Mouse (Mus musculus): ENCODE data around the gene Tagln3.

The Tagln3 gene

DNA sequence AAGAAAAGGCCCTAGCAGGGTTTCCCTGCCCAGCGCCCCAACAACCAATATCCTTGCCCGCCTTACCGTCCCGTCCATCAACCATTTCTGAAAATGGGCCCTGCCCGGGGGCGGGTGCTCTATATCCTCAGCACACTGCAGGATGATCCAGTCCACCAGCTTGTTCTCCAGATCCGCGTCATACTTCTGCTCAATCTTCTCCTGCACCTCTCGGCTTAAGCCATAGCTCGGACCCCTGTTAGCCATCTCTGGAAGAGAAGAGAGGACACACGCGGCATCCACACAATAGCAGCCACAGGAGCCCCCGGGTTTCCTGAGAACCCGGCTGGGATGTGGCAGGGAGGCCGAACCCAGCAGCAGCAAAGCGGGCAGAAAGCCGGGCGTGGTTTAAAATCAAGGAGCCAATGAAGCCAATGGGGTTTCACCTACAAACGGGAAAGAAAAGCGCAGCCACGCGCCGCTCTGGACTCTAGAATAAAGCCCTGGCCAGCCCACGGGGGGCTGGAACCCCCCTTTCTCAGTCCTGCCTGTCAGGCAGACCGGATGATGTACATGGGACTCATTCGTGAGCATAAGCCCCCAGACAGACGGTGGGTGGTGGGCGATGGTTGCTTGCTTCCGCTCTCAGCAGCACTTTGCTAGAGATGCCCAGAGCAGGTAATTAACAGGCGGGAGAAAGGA, at the start of gene Tagln3:
Gene Tagln3 (minus strand): TSS at position 548 of the 681 bp plus-strand sequence.
- in situ Hi-C loops (cut with MboI; ENCODE audit: unreplicated experiment in 2 of 2), result no loop called here

DNA sequence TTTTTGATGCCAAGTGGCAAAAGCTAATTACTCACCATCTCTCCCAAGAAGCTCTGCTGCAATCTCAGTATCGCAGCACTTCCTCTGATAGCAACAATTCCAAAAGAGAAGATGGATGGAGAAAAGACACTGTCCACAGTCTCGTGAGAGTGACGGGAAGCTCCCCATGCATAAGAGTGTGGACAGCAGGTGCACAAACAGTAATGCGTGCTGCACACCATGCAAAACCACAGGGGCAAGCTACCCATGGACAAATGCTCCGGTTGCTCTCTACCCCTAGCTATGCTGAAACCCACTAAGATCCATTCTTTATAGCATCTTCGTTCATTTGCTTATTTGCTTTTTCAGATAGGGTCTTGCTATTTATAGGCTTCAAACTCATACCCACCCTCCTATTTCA, 46.5 kb upstream of the Tagln3 start:
- in situ Hi-C loops (cut with MboI; ENCODE audit: unreplicated experiment in 2 of 2), result loop anchor here in 1 of 2 experiments (25.0 kb wide), 1 partner anchor 191 kb away; the partner anchor contains the start of gene Phldb2

DNA sequence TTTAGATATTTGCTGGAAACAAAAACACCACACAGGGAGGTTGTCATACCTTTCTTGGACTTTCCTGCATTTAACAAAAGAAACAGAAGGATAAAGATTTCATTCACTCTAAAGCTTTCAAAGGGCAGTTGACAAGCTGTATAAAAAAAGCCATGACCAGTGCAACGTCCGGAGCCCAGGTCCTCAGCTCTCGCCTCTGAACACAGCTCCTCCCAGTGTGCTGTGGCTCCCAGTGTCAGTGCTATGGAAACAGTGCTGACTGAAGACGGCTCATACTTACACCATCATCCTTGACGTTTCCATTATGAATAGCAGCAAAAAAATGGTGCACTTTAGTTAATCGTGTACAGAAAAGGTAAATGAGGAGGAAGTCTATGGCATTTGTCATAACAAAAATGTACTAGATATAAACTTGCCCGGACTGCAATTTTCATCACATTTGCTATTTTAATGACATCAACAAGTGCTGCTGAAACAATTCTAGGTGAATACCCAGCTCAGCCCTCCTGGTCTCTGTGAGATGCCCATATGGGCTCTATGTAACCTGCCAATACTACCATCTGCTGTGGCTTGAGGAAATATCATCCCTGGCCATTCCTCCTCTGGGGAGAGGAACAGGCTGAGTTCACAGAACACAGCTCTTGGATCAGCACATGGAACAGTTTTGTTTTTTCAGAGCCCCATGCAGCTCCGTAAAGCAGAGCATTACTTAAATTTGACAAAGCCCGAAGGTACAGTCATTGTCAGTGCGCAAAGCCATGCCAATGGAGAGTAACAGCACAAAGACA, 43.6 kb upstream of the Tagln3 start:
- in situ Hi-C loops (cut with MboI; ENCODE audit: unreplicated experiment in 2 of 2), result loop anchor here in 1 of 2 experiments (25.0 kb wide), 1 partner anchor 194 kb away; the partner anchor contains the start of gene Phldb2

DNA sequence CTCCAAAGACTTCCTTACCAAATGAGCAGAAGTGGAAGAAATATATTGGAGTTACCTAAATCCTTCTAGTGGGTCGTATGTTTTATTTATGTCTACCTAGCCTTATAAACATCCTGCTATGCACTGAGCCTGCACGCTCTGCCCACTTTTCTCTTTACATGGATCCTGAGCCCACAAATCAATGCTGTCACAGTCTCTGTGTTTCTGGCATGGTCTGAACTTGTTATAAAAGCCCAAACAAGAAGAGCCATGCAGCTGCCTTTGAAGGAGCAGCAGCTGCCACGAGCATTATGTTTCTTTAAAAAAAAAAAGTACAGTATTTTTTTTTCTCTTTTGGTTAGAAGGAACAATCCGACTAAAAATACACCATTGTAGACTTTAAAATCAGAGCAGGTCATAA, 43.0 kb upstream of the Tagln3 start:
- in situ Hi-C loops (cut with MboI; ENCODE audit: unreplicated experiment in 2 of 2), result loop anchor here in 1 of 2 experiments (25.0 kb wide), 1 partner anchor 195 kb away; the partner anchor contains the start of gene Phldb2

DNA sequence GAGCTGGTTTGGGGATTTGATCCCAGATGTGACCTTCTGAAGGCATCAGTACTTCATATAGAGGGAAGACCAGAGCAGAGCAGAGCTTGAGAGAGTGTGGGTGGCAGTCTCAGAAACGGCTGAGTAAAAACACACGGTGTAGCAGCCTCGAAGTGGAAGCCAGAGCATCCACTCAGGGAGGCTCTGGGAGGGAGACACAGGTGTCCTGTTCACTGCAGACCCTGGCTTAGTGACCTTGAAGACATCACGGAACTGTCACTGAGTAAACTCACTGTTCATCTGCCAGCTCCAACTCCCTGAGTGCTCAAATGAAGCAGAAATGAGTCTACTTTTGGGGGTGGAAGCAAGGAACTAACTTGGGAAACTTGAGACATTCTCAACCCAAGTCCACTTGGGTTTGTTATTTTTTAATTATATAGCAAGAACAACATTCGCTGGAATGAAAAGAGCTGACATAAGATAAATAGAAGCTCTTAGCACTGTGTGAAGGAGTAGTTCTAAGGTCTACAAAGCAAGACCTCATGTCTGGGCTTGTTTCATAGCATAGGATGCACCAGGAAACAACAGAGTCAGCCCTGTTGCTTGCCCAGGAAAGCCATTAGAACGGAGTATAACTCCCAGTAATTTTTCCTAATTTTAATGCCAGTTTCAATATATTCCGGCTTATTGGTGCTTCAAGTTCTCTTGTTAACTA, 41.5 kb upstream of the Tagln3 start:
- in situ Hi-C loops (cut with MboI; ENCODE audit: unreplicated experiment in 2 of 2), result loop anchor here in 1 of 2 experiments (25.0 kb wide), 1 partner anchor 196 kb away; the partner anchor contains the start of gene Phldb2

DNA sequence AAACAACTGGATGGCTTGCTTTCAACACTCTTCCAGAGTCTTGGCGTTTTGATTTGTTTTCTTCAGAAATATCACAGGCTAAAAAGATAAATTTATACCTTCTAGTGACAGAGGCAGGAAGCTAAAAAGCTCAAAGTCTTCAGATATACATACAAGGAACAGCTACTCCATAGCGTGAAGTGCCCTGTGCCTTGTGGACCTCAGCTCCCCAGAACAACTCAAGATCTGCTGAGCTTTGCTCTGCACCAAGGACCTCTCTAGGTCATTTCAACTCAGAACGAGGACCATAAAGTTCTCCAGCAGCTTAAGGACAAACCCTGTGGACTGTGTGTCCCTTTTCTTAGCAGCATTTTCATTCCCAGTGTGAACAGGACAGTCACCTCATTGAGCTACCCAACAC, 40.7 kb upstream of the Tagln3 start:
- in situ Hi-C loops (cut with MboI; ENCODE audit: unreplicated experiment in 2 of 2), result loop anchor here in 1 of 2 experiments (25.0 kb wide), 1 partner anchor 197 kb away; the partner anchor contains the start of gene Phldb2

DNA sequence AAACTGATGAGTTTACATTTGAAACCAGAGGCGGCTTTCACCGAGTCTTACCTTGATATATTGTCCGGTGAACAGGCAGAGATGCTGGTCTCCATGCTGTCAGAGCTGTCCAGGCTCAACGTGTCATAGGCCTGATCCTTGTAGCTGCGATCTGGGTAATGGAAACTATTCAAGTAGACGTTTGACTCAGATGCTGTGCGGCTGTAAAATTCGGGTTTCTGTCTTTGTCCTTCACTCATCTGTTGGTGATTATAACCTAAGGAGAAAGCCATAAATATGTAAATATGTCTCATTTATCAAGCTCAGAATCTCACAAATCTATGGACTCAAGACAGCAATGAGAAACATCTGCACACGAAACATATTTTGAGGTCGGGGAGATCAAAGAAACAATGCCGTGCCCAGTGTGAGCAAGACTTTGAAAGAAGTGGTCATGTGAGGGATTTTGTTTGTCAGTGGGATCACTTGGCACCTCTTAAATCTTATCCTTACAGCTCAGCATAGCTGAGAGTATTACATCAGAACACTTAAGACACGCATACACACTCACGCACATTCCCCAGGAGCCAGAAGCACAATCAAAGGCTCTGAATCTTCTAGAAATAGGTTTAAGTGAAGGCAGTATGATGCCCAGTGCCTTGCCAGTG, 38.6 kb upstream of the Tagln3 start:
- in situ Hi-C loops (cut with MboI; ENCODE audit: unreplicated experiment in 2 of 2), result loop anchor here in 1 of 2 experiments (25.0 kb wide), 1 partner anchor 199 kb away; the partner anchor contains the start of gene Phldb2

DNA sequence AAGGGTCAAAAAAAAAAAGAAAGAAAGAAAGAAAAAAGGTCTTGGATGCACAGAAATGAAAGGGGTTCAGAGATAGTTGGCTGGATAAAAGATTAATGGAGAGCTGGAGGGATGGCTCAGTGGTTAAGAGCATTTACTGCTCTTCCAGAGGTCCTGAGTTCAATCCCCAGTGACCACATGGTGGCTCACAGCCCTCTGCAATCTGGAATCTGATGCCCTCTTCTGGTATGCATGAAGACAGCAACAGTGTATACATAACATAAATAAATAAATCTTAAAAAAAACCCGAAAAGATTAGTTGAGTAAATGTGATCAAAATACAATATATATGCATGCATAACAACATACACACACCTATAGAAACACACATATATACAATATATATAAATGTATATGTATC, 37.0 kb upstream of the Tagln3 start:
- in situ Hi-C loops (cut with MboI; ENCODE audit: unreplicated experiment in 2 of 2), result loop anchor here in 1 of 2 experiments (25.0 kb wide), 1 partner anchor 201 kb away; the partner anchor contains the start of gene Phldb2

DNA sequence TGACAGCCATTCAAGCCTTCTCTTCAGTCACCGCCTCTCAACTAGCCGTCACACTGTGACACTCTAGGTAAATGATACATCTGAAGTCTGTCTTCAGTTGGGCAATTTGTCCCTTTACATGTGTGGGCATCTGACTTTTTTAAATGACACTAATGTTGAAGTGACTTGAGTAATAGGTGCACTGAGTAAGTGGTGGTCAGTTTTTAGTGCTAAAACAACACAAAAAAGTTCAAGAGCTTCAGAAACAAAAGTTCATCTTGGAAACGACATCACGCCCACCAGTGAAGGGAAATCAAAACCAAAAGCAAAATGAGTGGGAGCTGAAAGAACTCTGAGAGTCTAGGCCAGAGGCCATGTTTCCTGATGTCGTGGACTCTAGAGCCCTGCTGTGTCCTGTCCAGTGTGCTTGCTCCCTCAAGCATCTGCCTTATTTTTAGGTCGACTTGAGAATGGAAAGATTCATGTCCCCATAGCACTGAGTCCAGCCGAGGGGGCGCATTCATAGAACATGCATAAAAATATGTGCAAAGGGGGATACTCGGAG, 34.4 kb upstream of the Tagln3 start:
- in situ Hi-C loops (cut with MboI; ENCODE audit: unreplicated experiment in 2 of 2), result loop anchor here in 1 of 2 experiments (10.0 to 25.0 kb wide), 2 partner anchors 204 to 266 kb away; partner anchors contain the start of gene Phldb2

DNA sequence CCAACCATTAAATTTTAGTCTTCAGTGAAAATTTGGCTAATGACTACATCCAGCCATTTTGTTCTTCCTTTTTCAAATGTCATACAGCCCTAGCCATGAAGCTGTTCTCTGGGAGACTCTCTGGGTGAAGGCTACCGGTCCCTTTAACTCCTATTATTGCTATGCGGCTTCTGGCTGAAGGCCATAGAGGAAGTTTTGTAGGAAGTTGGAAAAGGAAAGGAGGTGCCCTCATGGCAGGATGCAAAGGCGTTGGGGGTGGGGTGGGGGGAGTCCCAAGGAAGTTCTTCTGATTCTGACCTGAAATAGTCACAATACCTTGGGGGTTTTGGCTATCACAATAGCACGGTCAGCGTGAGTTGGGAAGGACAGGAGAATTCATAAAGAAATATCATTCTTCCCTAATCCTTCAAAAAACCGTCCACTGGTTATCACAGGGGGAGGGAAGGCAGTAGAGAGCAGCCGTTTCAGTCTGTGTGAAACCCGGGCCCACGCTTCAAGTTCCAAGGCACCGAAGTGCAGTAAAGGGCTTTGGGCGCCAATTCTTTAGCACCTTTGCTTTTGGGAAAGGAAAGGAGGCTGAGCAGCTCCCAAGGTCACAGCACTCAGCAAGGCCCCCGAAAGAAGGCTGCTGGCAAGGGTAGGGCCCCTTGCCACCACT, 33.1 kb upstream of the Tagln3 start:
- in situ Hi-C loops (cut with MboI; ENCODE audit: unreplicated experiment in 2 of 2), result loop anchor here in 1 of 2 experiments (10.0 to 25.0 kb wide), 2 partner anchors 205 to 267 kb away; partner anchors contain the start of gene Phldb2

DNA sequence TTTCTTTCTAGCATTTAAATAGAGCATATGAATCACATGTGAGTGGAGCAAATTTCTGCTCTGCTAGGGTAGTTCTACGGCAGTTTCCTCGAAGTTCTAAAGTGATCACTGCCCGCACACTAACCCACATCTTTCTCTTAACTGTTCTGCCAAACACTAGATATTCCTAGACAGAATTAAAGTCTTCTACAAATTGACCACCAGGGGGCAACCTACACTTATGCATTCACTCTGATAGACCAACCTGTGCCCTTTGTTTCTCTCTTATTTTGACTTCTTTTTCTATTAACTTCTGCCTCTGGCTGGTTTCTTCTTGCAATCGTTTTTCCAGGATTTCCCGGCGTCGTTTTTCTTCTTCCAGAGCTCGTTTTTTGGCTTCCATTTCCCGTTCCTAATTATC, 32.4 kb upstream of the Tagln3 start:
- in situ Hi-C loops (cut with MboI; ENCODE audit: unreplicated experiment in 2 of 2), result loop anchor here in 1 of 2 experiments (10.0 to 25.0 kb wide), 2 partner anchors 205 to 268 kb away; partner anchors contain the start of gene Phldb2

DNA sequence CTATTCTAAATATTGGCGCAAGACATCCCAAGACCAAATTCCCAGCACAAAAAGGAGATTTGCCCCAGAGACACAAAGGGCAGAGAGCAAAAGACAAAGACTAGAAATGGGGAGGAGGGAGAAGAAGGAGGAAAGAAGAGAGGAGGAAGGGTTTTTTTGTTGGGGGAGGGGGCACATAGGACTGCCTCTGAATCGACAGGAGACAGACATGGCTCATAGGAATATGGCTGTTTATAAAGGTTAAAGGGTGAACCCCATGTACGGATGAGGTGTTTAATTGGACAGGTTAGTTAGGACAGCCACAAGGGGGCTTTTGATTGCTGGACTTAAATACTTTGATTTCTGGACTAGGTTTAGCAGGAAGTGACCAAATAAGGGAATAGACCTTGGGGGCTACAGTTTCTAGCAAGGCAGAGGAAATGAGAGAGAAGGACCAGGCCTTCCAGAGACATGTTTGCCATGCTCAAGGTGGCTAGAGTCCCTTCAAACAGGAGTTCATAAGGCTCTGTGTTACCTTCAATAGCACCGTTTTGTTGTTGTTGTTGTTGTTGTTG, 19.3 kb upstream of the Tagln3 start:
- in situ Hi-C loops (cut with MboI; ENCODE audit: unreplicated experiment in 2 of 2), result loop anchor here in 1 of 2 experiments (10.0 kb wide), 1 partner anchor 1019 kb away; the partner anchor contains the start of gene Nepro

DNA sequence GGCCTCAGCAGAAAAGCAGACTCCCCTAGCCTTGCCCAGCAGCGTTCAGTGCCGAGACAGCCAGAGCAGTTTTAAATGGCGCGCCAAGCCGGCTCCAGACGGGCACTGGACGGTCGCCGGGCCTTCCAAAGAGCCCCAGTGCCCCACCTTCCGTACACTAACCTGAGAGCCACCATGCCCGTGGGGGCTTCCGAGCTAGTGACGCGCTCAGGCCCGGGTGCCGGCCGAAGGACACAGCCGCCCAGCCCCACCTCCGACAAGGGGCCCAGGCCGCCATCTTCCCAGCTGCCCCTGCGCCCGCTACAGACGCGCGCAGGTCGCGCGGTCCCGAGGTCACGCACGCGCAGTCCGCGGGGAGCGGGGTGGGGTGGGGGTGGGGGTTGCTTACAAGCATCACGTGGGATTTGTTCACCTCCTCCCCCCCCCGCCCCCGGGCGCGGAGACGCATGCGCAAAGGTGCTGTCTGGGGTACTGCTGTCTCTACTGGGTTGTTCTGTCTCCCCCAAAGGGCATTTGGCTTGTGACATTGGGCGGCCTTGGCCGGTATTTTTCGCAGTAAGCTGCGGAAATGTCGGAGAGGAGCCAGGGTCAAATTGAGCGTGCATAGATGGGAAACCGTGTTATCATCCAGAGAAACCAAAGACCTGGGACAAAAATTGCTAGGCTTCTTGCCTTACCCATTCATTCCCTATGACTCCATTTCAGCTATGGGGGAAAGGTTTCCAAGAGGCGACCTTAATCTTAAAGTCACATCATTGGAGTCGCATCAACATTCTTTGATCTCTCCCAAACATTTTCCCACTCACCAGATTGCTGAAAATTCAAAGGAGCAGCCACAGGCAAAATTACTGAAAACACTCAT, 18.4 kb upstream of the Tagln3 start, which contains the start of gene Abhd10:
Gene Abhd10 (minus strand): TSS at position 341 of the 862 bp plus-strand sequence.
- in situ Hi-C loops (cut with MboI; ENCODE audit: unreplicated experiment in 2 of 2), result loop anchor here in 1 of 2 experiments (10.0 kb wide), 1 partner anchor 1018 kb away; the partner anchor contains the start of gene Nepro

DNA sequence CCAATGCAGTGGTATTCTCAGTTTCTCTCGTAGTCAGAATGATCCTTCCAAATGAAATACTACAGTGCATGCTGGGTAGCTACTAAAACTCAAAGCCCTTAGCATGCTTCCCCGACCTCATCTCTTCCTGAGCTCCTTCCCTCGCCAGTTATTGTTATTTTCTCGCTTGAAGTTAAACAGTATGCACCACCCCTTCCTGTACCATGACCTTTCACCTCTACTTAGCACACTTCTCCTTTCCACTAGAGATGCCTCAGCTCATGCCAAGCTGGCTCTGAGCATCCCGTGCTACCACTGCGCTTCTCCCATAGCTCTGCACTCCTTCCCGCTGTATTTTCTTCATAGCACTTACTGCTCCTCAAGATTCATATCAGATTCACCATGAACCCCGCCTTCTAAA, 13.5 kb upstream of the Tagln3 start:
- in situ Hi-C loops (cut with MboI; ENCODE audit: unreplicated experiment in 2 of 2), result no loop called here

DNA sequence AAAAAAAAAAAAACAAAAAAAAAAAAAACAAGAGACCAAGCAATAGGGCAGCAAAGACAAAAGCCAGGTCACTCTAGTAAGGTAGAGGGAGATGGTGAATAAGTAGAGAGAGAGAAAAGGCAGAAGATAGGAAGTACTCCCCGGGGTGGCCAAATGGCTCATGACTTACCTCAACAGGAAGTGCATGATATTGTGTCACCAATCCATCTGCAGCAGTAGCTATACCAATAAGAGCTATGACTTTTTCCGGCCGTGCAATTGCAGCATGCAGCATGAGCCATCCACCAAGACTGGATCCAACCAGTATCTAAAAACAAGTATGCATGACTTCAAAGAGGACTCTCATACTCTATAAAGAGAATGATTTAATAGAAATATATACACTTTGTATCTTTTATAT, 12.3 kb upstream of the Tagln3 start:
- in situ Hi-C loops (cut with MboI; ENCODE audit: unreplicated experiment in 2 of 2), result no loop called here

DNA sequence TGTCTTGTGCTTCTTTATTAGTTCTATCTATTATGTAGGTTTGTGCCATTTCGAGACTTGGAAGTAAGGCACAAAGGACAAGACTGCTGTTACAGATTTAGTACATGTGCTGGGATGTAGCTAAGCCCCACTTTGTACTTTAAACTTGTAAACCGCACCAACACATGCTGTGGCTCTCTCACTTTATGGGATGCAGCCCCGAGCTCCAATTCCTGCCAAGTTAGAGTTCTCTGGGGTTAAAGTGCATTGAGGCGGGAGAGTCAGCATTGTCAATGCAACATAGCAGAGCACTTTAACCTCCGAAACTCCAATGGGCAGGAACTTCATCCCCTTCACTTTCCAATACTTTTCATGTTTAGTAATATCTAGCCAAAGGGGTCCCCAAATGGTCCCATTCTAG, 4.8 kb upstream of the Tagln3 start:
- in situ Hi-C loops (cut with MboI; ENCODE audit: unreplicated experiment in 2 of 2), result no loop called here

DNA sequence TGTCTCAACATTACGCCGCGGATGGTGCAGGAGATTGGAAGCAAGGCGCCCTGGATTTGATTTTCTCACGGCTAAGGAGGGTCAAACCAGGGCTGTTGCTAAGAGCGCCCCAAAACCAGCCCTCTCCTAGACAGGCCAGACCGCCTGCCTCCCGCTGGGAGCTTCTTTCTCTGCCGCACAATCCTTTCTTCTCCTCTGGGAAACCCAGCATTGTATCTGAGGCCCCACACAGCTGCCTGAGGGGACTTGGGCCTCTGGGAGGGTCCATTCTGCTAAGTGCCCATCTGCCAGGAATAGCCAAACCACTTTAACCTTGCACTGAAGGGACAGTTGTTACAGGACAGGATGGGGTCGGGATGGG, 314 bp upstream of the Tagln3 start:
- in situ Hi-C loops (cut with MboI; ENCODE audit: unreplicated experiment in 2 of 2), result no loop called here

Measured in v-Abl transformed pro-B cells (cell line).